Mouse (Mus musculus): ENCODE measurements at regions not wholly inside any gene's neighbourhood (a gene's known extent, or its start where the extent isn't known, plus 50 kb on each side); places are given as distances from the start of the nearest gene placed in this dataset.

- no peak for TF ChIP-seq EP300 (optimal IDR thresholded peaks at IDR 0.05)
- peak; percentile 42 for TF ChIP-seq CTCF (IDR thresholded peaks at IDR 0.05; ENCODE audit: low read depth)
These were observed 251.8 kb downstream of the Sec16b start for GRCm38 (mm10) chr1:157758337-157758736.
